Mouse (Mus musculus) ES-Bruce4 (cell line): ENCODE data around the gene Snrpd2. TPM values are rescaled to one million over a fixed set of nuclear protein-coding genes. Genes with fewer than 3 reads are reported as not detected.
"Not testable (repeated sequence)": the region's sequence is repeated elsewhere in the genome, so short reads cannot be mapped to it uniquely, and the experiment has no call there.

Experiments
- H3K27ac ChIP-seq: 2 replicates; pipeline ENCODE4 v1.5.1; 2012; ENCODE audit warnings: low read length, inconsistent platforms; ENCODE audit not compliant: insufficient read depth
- H3K27me3 ChIP-seq: 2 replicates; pipeline ENCODE4 v1.6.1; 2012; ENCODE audit warnings: mild to moderate bottlenecking, low read length, inconsistent platforms; ENCODE audit not compliant: control insufficient read depth, poor library complexity, insufficient read depth, severe bottlenecking
- H3K36me3 ChIP-seq: 2 replicates; pipeline ENCODE4 v1.6.1; 2012; ENCODE audit warnings: inconsistent platforms, mild to moderate bottlenecking, low read length, moderate library complexity; ENCODE audit not compliant: control insufficient read depth, poor library complexity, insufficient read depth, severe bottlenecking
- H3K4me1 ChIP-seq: one replicate; pipeline ENCODE4 v1.8.1; 2011; ENCODE audit warnings: low read length; ENCODE audit not compliant: control insufficient read depth, insufficient read depth
- H3K4me3 ChIP-seq: 2 replicates; pipeline ENCODE4 v1.5.1; 2011; ENCODE audit warnings: low read depth, mild to moderate bottlenecking, low read length
- H3K9ac ChIP-seq: 2 replicates; pipeline ENCODE4 v1.6.1; 2012; ENCODE audit warnings: low read depth, mild to moderate bottlenecking, inconsistent platforms; ENCODE audit not compliant: poor library complexity, severe bottlenecking
- H3K9me3 ChIP-seq: replicated peaks from 2 replicates; pipeline ENCODE4 v1.6.1; 2012; ENCODE audit warnings: mild to moderate bottlenecking, low read length, inconsistent platforms; ENCODE audit not compliant: control insufficient read depth, poor library complexity, insufficient read depth, severe bottlenecking
- CTCF ChIP-seq: IDR thresholded peaks from one replicate; pipeline ENCODE4 v1.8.1; 2011; ENCODE audit warnings: low read depth, low read length
- EP300 ChIP-seq: IDR thresholded peaks from 2 replicates; pipeline ENCODE4 v1.6.1; 2011; ENCODE audit warnings: low read depth, low read length; ENCODE audit not compliant: insufficient read depth
- POLR2A ChIP-seq: IDR thresholded peaks from one replicate; pipeline ENCODE4 v1.8.1; 2011; ENCODE audit warnings: low read length; ENCODE audit not compliant: insufficient read depth
- polyA plus RNA-seq: library from polyadenylated mRNA; stranded (reverse); fragments of >200 nt; gene quantifications from 2 replicates; pipeline ENCODE4 v1.2.4, GENCODE M21; 2011; ENCODE audit warnings: low read depth; ENCODE audit not compliant: missing spikeins, insufficient read depth, insufficient read length

Gene Snrpd2
- polyA plus RNA-seq, 1 experiment: 94.6 TPM

DNA sequence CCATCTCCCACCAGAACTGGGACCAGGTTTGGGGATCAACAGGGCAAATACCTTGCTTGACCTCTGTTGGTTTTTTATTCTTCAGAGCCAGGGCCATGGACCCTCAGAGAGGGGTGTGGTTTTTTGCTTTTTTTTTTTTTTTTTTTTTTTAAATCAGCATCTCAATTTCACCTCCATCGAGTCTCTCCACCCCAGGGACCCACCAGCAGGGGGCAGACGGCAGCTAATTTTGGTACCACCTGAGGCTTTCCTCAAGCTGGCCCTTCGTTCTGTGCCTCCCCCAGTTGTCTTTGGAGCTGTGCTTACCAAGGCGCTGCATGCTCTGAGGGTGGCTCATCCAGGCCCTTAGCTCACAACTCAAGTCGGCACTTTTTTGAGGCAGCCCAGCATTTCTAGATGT is 12.1 kb upstream of the Snrpd2 start:
- no peak for TF ChIP-seq EP300
- peak; percentile 56 for TF ChIP-seq CTCF
- TF ChIP-seq POLR2A: no peak

DNA sequence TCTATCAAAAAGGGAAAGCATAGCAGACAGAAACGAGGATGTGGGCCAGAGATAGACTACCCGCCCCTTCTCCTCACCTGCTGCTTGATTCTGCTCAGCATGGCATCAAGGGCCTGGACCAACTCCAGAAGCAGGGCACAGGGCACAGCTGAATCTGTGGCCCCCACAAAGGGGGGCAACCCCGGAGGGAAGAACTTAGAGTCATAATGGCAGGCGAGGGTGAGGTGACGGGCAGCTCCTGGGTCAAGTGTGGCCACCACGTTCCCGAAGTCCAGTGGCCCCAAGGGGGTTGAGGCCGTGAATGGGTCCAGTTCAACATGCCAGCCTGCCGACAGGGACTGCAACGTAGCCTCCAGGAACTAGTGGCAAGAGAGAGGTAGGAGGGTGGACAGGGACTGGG is 2.7 kb upstream of the Snrpd2 start:
- Histone ChIP-seq H3K9ac (no peak overlapping the region), H3K4me1 (peaks cover 2% of the 10 kb centered on the region), H3K27me3 (no peaks in the 10 kb centered on the region), H3K9me3 (no peaks in the 10 kb centered on the region), H3K4me3 (no peak overlapping the region), H3K36me3 (peaks cover 3% of the 10 kb centered on the region), H3K27ac (no peak overlapping the region)
- TF ChIP-seq EP300 (no peak), POLR2A (no peak), CTCF (no peak)

More for the DNA sequence above, 12.1 kb upstream of the Snrpd2 start:
- H3K27ac ChIP-seq: no peak overlapping the region
- H3K36me3 ChIP-seq: 0 out of 2 replicates have a peak, but pooled peaks cover 2% of the 10 kb centered on the region
- no peaks in the 10 kb centered on the region for H3K4me1 ChIP-seq
- peak overlapping the region; percentile 3; the same call in 1 of the 2 replicates for H3K4me3 ChIP-seq
- no peaks in the 10 kb centered on the region for H3K9me3 ChIP-seq
- H3K9ac ChIP-seq: no peak overlapping the region
- no peaks in the 10 kb centered on the region for H3K27me3 ChIP-seq

DNA sequence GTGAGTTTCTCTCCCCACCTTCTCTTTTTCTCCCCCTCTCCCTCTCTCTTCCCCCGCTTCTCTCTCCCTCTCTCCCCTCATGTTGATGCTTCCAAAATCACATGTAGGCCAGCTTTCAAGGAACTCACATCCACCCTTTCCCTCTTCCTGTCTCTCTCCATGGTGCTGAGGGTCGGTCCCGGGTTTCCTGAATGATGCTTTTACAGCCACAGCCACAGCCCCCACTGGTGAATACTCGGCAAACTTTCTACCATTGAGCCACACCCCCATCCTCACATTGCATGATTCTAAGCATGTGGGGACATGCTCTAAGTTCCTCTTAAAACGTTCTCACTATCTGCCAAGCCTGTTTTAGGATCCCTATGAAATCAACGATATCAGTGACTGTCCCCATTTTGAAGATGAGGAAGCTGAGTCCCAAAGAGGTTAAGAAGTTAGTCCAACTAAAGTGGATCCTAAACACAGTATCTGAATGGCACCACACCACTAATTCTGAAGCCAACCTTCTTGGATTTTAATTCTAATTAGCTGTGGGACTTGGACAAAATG is 2.0 kb upstream of the Snrpd2 start:
- H3K9ac ChIP-seq: no peak overlapping the region
- no peak overlapping the region for H3K4me3 ChIP-seq
- H3K27ac ChIP-seq: no peak overlapping the region
- H3K36me3 ChIP-seq: peaks cover 6% of the 10 kb centered on the region
- peaks cover 2% of the 10 kb centered on the region for H3K4me1 ChIP-seq
- no peaks in the 10 kb centered on the region for H3K27me3 ChIP-seq
- TF ChIP-seq EP300 (no peak), CTCF (no peak), POLR2A (no peak)
- H3K9me3 ChIP-seq: no peaks in the 10 kb centered on the region

DNA sequence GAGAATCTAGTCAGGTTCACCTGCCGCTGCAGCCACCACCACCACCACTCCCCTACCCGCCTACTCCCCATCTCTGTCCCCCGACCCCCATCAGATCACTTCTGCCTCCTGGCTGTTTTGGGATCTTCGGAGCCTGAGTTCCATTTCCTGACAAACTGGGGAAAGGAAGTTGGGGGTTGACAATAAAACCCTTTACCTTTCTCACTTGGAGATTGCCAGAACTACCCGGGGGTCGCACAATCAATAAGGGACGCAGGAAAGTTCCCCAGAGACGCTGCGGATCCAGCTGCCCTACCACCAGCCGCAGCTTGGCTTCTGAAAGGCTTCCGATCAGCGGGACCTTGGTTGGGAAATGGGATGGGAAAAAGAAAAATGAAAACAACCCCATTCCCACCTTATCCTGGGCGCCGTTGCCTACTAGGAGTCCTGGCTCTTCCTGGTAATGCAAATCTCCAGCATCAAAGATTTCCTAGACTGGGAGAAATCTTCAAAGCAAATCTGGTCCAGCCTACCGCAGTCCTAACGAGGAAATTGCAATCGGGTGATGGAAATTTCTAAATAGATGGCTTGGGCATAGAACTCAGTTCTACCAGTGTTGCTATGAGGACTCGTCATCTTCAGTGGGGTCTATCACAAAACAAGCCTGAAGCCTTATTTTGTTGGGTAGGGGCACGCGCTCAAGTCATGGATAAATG is 1.2 kb upstream of the Snrpd2 start:
- Histone ChIP-seq H3K27ac (no peak overlapping the region), H3K9me3 (no peaks in the 10 kb centered on the region), H3K4me3 (peak overlapping the region; percentile 95), H3K9ac (peak overlapping the region; percentile 92), H3K4me1 (peaks cover 2% of the 10 kb centered on the region), H3K36me3 (peaks cover 9% of the 10 kb centered on the region), H3K27me3 (no peaks in the 10 kb centered on the region)
- no peak for TF ChIP-seq POLR2A
- no peak for TF ChIP-seq CTCF
- TF ChIP-seq EP300: no peak

DNA sequence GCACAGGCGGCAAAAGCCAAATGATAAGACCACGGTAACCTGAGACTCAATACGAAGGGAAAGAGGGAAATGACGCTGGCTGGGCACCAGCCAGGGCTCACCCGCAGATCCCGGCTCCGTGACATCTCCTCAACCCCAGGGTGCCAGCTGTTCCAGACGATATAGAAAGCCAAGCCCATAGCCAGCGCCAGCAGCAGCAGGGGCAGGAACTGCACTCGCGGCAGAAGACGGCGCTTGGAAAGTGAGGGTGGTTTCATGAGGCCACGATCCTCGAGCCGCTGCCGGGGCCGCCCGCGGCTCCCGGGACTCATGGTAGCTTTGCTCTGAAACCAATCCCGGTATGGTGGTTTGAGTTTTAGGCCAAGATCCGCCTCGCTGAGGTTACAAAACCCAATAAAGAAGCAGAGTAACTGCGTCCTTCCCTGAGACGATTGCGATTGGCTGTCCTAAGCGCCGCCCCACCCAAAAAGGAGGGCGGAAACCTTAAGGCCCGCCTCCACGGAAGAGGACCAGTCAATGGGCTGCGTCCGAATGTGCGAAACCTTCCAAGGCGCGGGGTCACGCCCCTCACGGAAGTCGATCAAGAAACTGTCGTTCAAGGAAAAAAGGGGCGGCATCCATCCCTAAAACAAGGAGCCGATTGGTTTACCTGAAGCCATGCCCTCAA is 514 bp upstream of the Snrpd2 start, which contains the start of gene Qpctl:
Qpctl (minus strand) TSS at position 417 of the 667 bp plus-strand sequence.
- Histone ChIP-seq H3K9ac (peak within 1 kb of the TSS; percentile 92), H3K9me3 (no peaks in the 10 kb centered on the region), H3K4me3 (peak within 1 kb of the TSS; percentile 95), H3K4me1 (peaks cover 2% of the 10 kb centered on the region), H3K36me3 (peaks cover 12% of the 10 kb centered on the region), H3K27ac (peak within 1 kb of the TSS; percentile 17; the same call in 1 of the 2 replicates), H3K27me3 (no peaks in the 10 kb centered on the region)
- TF ChIP-seq EP300 (no peak), POLR2A (no peak), CTCF (no peak)

DNA sequence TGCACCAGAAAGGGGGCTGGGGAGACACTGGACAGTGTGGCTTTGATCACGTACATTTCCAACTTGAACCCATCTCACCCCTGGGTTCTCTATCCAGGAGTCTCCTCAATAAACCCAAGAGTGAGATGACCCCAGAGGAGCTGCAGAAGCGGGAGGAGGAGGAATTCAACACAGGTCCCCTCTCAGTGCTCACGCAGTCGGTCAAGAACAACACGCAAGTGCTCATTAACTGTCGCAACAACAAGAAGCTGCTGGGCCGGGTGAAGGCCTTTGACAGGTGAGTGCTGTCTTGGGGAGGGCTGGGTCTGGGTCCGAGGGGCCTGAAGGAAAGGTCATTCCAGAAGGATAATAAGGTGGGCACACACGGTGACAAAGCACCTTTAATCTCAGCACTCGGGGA is 1.6 kb downstream of the Snrpd2 start:
- not testable (repeated sequence) for H3K9me3 ChIP-seq, H3K27me3 ChIP-seq, H3K4me3 ChIP-seq, H3K4me1 ChIP-seq, H3K27ac ChIP-seq, H3K9ac ChIP-seq
- peaks cover 12% of the 10 kb centered on the region for H3K36me3 ChIP-seq
